Mouse (Mus musculus): Measurements from ENCODE around the gene Gm42791.

Gene Gm42791

GRCm38 (mm10) chr5:148928382-148929115 lies 66.4 kb downstream of the Gm42791 start:
- DNase-seq (ENCODE audit: low spot score in 2 of 2) = peak; percentile 90 to 91

GRCm38 (mm10) chr5:148927717-148928223 lies 67.2 kb downstream of the Gm42791 start:
- no peak for DNase-seq (ENCODE audit: low spot score in 2 of 2)

- no peak for DNase-seq (ENCODE audit: low spot score in 2 of 2)
Observed at GRCm38 (mm10) chr5:148924586-148924985, 70.4 kb downstream of the Gm42791 start.

GRCm38 (mm10) chr5:148924051-148924450 lies 70.9 kb downstream of the Gm42791 start:
- no peak for DNase-seq (ENCODE audit: low spot score in 2 of 2)

- DNase-seq (ENCODE audit: low spot score in 2 of 2) = no peak
Observed at GRCm38 (mm10) chr5:148923408-148923807, 71.5 kb downstream of the Gm42791 start.

- no peak for DNase-seq (ENCODE audit: low spot score in 2 of 2)
Observed at GRCm38 (mm10) chr5:148922773-148923172, 72.2 kb downstream of the Gm42791 start.

GRCm38 (mm10) chr5:148918049-148918448 lies 76.9 kb downstream of the Gm42791 start:
- no peak for DNase-seq (ENCODE audit: low spot score in 2 of 2)

- DNase-seq (ENCODE audit: low spot score in 2 of 2) = no peak
Observed at GRCm38 (mm10) chr5:148916775-148917174, 78.2 kb downstream of the Gm42791 start.

- DNase-seq (ENCODE audit: low spot score in 2 of 2) = no peak
Observed at GRCm38 (mm10) chr5:148912262-148912661, 82.7 kb downstream of the Gm42791 start.

GRCm38 (mm10) chr5:148910066-148910465 lies 84.9 kb downstream of the Gm42791 start:
- DNase-seq (ENCODE audit: low spot score in 2 of 2) = no peak

GRCm38 (mm10) chr5:148909402-148909801 lies 85.5 kb downstream of the Gm42791 start:
- DNase-seq (ENCODE audit: low spot score in 2 of 2) = no peak

GRCm38 (mm10) chr5:148909057-148909395 lies 85.9 kb downstream of the Gm42791 start:
- no peak for DNase-seq (ENCODE audit: low spot score in 2 of 2)

- no peak for DNase-seq (ENCODE audit: low spot score in 2 of 2)
Observed at GRCm38 (mm10) chr5:148908191-148909056, 86.5 kb downstream of the Gm42791 start.

GRCm38 (mm10) chr5:148906305-148906704 lies 88.6 kb downstream of the Gm42791 start:
- no peak for DNase-seq (ENCODE audit: low spot score in 2 of 2)

GRCm38 (mm10) chr5:148904846-148905245 lies 90.1 kb downstream of the Gm42791 start:
- no peak for DNase-seq (ENCODE audit: low spot score in 2 of 2)

GRCm38 (mm10) chr5:148899361-148899760 lies 95.6 kb downstream of the Gm42791 start:
- DNase-seq (ENCODE audit: low spot score in 2 of 2) = no peak

GRCm38 (mm10) chr5:148897941-148898417 lies 97.0 kb downstream of the Gm42791 start:
- DNase-seq (ENCODE audit: low spot score in 2 of 2) = no peak

- DNase-seq (ENCODE audit: low spot score in 2 of 2) = peak; percentile 36 to 38
Observed at GRCm38 (mm10) chr5:148897069-148897702, 97.8 kb downstream of the Gm42791 start.

GRCm38 (mm10) chr5:148896515-148896914 lies 98.4 kb downstream of the Gm42791 start:
- DNase-seq (ENCODE audit: low spot score in 2 of 2) = no peak

GRCm38 (mm10) chr5:148895833-148896232 lies 99.1 kb downstream of the Gm42791 start:
- no peak for DNase-seq (ENCODE audit: low spot score in 2 of 2)

GRCm38 (mm10) chr5:148895034-148895433 lies 99.9 kb downstream of the Gm42791 start:
- DNase-seq (ENCODE audit: low spot score in 2 of 2) = no peak

GRCm38 (mm10) chr5:148890237-148890636 lies 104.7 kb downstream of the Gm42791 start:
- no peak for DNase-seq (ENCODE audit: low spot score in 2 of 2)

Data from frontal cortex, postnatal 25 days (tissue).